Mouse (Mus musculus) lung, postnatal 4 days (tissue): Measurements from ENCODE around the gene Arfgap1.

ENCODE experiments used
- DNase-seq, 2 experiments: peaks; one replicate each; pipeline ENCODE4 v3.0.0; 2021

The Arfgap1 gene

GRCm38 (mm10) chr2:180967010-180967763, at the start of gene Arfgap1:
Gene Arfgap1 (plus strand): TSS chr2:180967225.
- DNase-seq, result peak; percentile 92 to 94

- DNase-seq, result peak in 1 of 2 experiments; percentile 14
Measured at GRCm38 (mm10) chr2:180919913-180920809, 46.9 kb upstream of the Arfgap1 start.

- peak; percentile 98 to 99 for DNase-seq
Measured at GRCm38 (mm10) chr2:180920810-180921400, 46.1 kb upstream of the Arfgap1 start, which contains the start of gene Ythdf1. Gene Ythdf1 (minus strand): TSS chr2:180920949.

GRCm38 (mm10) chr2:180922739-180923138, 44.3 kb upstream of the Arfgap1 start:
- no peak for DNase-seq

- peak; percentile 56 to 77 for DNase-seq
Measured at GRCm38 (mm10) chr2:180925176-180925575, 41.8 kb upstream of the Arfgap1 start.

- DNase-seq, result no peak
Measured at GRCm38 (mm10) chr2:180928723-180929122, 38.3 kb upstream of the Arfgap1 start, which contains the start of gene Birc7. Gene Birc7 (plus strand): TSS chr2:180929023.

GRCm38 (mm10) chr2:180932418-180932817, 34.6 kb upstream of the Arfgap1 start:
- no peak for DNase-seq

- no peak for DNase-seq
Measured at GRCm38 (mm10) chr2:180940187-180940586, 26.8 kb upstream of the Arfgap1 start.

- DNase-seq, result no peak
Measured at GRCm38 (mm10) chr2:180941869-180942268, 25.2 kb upstream of the Arfgap1 start.

- no peak for DNase-seq
Measured at GRCm38 (mm10) chr2:180949947-180950346, 17.1 kb upstream of the Arfgap1 start.

GRCm38 (mm10) chr2:180952731-180953171, 14.3 kb upstream of the Arfgap1 start:
- DNase-seq, result peak in 1 of 2 experiments; percentile 56

GRCm38 (mm10) chr2:180953638-180954037, 13.4 kb upstream of the Arfgap1 start:
- DNase-seq, result no peak

GRCm38 (mm10) chr2:180954061-180955047, 12.7 kb upstream of the Arfgap1 start, which contains the start of gene Nkain4:
Gene Nkain4 (minus strand): TSS chr2:180954699.
- DNase-seq, result peak; percentile 63 to 88

- DNase-seq, result no peak
Measured at GRCm38 (mm10) chr2:180959605-180960004, 7.4 kb upstream of the Arfgap1 start.

- DNase-seq, result no peak
Measured at GRCm38 (mm10) chr2:180960187-180960586, 6.8 kb upstream of the Arfgap1 start.

GRCm38 (mm10) chr2:180962616-180963308, 4.3 kb upstream of the Arfgap1 start:
- no peak for DNase-seq

- DNase-seq, result peak; percentile 73 to 82
Measured at GRCm38 (mm10) chr2:180963956-180964355, 3.1 kb upstream of the Arfgap1 start.

GRCm38 (mm10) chr2:180966092-180966882, 738 bp upstream of the Arfgap1 start:
- peak in 1 of 2 experiments; percentile 31 for DNase-seq

- DNase-seq, result no peak
Measured at GRCm38 (mm10) chr2:180981133-180981532, 14.1 kb downstream of the Arfgap1 start.

GRCm38 (mm10) chr2:180985635-180986034, 18.6 kb downstream of the Arfgap1 start:
- no peak for DNase-seq
